Mouse (Mus musculus): ENCODE results near the gene AI661453.

Gene AI661453

GRCm38 (mm10) chr17:47440359-47440890, 4.0 kb downstream of the AI661453 start:
- no peak for DNase-seq (ENCODE audit: low read depth, low spot score)

DNA sequence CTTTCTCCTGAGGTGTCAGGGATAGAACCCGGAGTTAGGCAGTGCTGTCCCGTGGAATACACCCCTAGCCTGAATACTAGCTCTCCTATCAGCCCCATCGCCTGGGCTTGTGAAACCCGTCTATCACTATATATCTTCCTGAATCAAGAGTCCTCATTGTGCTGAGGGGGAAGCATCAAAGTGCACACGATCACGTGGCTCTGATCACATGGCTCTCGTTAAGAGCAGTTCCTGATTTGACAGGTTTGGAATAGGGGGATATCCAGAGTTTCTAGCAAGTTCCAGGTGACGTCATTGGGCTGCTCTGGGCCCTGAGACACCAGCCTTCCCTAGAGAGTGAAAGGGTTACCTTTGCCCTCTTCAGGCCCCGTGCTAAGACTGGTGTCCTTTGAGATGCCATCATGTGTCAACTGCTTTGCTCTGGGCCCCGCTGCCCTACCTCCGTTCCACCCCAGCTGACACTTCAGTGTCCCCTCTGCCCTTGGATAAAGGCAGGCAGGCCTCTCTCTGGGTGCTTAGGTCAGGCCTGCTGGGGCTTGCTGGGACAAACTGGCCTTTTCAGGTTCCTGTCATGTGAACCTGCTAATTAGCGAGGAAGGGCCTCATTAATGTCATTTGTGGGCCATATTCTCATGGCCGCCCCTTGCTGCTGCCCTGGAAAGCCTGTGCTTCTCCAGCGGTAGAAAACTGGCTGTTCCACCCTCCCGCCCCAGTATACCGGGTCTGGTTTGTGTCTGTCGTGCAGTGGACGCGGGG, 5.1 kb downstream of the AI661453 start:
- DNase-seq (ENCODE audit: low read depth, low spot score) = no peak

- DNase-seq (ENCODE audit: low read depth, low spot score) = no peak
These were observed 5.9 kb downstream of the AI661453 start for GRCm38 (mm10) chr17:47442271-47442670.

- no peak for DNase-seq (ENCODE audit: low read depth, low spot score)
These were observed 7.7 kb downstream of the AI661453 start for GRCm38 (mm10) chr17:47444113-47444512.

- no peak for DNase-seq (ENCODE audit: low read depth, low spot score)
These were observed 9.1 kb downstream of the AI661453 start for GRCm38 (mm10) chr17:47445518-47445917.

DNA sequence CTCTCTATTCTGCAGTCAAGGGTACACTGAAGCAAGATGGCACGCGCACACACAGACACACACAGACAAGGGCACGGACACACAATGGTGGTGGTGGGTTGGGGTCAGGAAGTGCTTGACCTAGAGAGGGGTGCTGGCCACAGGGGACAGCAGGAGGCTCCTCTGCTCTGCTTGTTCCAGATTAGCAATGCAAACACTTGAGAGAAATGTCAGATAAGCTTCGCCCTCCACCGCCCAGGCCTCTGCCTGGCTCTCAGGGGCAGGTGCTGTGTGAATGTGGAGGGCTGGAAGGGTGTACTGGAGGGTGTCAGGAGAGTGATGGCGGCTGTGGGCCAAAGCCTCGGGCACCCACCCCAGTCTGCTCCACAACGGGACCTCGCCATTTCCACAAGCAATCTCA, 9.6 kb downstream of the AI661453 start:
- no peak for DNase-seq (ENCODE audit: low read depth, low spot score)

DNA sequence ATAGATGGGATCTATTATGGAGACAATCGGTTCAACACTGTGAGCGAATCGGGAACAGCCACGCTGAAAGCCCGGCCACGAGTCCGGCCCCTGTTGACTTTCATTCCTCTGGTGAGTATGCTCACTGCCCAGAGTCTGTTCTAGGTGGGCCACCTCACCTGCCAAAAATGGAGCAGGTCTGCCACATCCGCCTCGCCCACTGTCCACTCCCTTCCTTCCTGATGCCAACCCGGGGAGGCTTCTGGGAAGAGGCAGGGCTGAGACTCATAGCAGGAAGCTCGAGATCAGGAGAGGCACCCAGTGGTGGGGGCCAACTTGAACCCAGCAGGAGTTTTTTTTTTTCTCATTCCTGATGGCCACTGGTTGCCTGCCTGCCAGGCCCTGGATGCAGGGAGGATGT, 10.1 kb downstream of the AI661453 start:
- DNase-seq (ENCODE audit: low read depth, low spot score) = no peak

- no peak for DNase-seq (ENCODE audit: low read depth, low spot score)
These were observed 12.3 kb downstream of the AI661453 start for GRCm38 (mm10) chr17:47448523-47449372.

DNA sequence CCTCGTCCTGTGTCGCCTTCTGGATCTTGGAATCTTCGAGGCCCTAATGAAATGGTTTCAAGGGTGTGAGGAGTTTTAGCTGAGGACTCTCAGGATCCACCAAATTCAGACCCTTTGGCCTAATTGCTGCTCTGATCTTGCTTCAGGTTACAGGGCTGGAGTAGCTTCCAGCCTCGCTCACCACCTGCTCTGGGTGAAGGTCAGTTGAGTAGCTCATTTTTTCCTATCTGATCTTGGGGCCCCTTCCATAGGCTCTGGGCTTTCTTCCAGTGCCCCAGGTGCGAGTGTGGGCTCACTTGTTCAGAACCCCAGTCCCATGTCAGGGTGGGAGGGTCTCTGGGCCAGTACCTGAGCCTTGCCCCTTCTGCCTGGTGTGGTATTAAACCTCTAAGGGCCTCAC, 13.0 kb downstream of the AI661453 start:
- DNase-seq (ENCODE audit: low read depth, low spot score) = no peak

- no peak for DNase-seq (ENCODE audit: low read depth, low spot score)
These were observed 13.8 kb downstream of the AI661453 start for GRCm38 (mm10) chr17:47450239-47450638.

- no peak for DNase-seq (ENCODE audit: low read depth, low spot score)
These were observed 14.6 kb downstream of the AI661453 start for GRCm38 (mm10) chr17:47450880-47451565.

- no peak for DNase-seq (ENCODE audit: low read depth, low spot score)
These were observed 16.5 kb downstream of the AI661453 start for GRCm38 (mm10) chr17:47452886-47453285.

DNA sequence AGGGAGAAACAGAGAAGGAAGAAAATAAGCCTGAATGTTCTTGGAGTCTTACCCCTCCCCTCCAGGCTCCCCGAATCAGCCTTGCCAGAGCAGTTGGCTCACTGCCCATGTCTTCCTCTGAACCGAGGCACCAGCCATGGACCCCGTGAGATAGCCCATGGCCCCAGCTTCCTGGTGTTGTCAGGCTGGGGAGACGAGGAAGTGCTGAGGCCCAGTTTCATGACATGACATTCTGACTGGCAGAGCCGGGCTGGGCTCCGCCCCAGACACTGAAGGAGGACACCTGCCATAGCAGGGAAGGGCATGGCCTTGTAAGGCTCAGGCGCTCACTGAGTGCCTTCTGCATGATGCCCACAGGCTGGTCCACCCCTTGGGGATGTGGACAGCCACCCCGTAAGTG, 18.3 kb downstream of the AI661453 start:
- DNase-seq (ENCODE audit: low read depth, low spot score) = no peak

DNA sequence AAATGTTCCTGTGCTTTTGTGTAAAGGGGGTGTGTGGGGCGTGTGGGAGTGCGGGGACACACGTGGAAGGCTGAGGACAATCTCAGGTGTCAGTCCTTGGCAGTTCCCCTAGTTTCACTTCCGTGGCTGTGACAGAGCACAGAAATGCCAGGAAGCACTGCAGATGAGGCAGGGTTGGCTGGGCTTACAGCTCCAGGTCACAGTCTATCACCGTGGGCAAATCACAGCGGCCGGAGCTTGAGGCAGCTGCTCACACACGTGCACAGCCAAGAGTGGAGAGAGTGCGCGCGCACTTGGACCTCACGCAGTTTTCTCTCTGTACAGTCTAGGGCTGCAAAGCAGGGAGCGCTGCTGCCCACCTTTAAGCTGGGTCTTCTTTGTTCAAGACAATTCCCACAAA, 21.9 kb downstream of the AI661453 start:
- DNase-seq (ENCODE audit: low read depth, low spot score) = no peak

DNA sequence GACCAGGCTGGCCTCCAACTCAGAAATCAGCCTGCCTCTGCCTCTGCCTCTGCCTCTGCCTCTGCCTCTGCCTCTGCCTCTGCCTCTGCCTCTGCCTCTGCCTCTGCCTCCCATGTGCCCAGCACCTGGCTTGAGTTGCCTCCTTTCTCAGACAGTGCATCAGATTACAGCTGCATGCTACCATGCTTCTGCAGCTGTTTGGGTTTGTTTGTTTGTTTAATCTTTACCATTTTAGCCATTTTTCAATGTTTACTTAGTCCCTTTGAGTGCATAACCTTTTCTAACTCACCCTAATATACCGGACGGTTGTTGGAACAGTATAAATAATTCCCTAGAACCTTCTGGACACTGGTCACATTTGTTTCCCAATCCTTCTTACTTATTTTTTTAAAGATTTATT, 22.5 kb downstream of the AI661453 start:
- DNase-seq (ENCODE audit: low read depth, low spot score) = no peak

DNA sequence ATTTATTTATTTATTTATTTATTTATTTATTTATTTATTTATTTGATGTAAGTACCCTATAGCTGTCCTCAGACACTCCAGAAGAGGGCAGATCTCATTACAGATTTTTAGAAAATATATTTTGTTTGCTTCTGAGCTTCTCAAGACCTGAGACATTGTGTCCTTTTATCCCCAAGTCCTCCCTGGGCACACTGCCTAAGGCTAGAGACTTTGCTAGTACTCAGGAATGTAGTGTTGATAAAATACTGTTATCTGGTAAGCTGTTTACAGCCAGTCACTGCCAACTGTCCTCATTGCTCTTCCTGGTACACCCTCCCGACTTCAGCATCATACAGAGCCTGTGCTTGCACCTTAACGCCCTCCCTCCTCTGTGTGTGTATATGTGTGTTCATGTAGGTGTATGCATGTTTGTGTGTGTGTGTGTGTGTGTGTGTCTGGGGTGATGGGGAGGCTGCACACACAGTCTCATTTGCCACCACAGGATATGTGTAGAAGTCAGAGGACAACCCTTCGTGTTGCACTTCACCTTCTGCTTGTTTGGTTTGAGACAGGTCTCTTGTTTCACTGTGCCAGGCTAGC, 23.0 kb downstream of the AI661453 start:
- DNase-seq (ENCODE audit: low read depth, low spot score) = no peak

- DNase-seq (ENCODE audit: low read depth, low spot score) = no peak
These were observed 25.3 kb downstream of the AI661453 start for GRCm38 (mm10) chr17:47461688-47462087.

- DNase-seq (ENCODE audit: low read depth, low spot score) = no peak
These were observed 25.8 kb downstream of the AI661453 start for GRCm38 (mm10) chr17:47462209-47462608.

DNA sequence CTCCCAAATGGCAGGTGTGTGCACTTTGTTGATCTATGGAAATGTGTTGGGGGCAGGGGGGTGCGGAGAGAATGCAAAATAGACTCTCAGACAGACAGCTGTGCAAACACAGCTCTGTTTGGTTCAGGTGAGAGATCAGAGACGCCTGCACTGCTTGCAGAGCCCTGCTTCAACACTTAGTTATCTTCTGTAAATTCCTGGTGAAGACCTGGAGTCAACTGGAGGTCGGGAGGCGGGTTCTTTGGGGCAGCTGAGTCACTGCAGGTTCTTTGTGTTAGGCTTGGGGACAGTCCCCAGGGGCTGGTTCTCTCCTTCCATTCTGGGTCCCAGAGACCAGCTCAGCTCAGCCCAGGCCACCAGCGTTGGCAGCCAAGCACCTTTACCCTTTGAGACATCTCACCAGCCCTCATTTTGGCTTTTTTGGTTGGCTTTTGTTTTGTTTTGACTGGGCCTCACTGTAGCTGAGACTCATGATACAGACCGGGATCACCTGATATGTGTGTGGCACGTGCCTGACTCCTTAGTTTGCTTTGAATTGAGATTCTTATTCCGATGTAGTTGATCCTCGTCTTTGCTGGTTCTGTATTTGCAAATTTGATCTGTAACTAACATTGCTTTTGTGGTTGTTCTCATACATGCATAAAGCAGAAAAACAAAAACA, 26.4 kb downstream of the AI661453 start:
- no peak for DNase-seq (ENCODE audit: low read depth, low spot score)

DNA sequence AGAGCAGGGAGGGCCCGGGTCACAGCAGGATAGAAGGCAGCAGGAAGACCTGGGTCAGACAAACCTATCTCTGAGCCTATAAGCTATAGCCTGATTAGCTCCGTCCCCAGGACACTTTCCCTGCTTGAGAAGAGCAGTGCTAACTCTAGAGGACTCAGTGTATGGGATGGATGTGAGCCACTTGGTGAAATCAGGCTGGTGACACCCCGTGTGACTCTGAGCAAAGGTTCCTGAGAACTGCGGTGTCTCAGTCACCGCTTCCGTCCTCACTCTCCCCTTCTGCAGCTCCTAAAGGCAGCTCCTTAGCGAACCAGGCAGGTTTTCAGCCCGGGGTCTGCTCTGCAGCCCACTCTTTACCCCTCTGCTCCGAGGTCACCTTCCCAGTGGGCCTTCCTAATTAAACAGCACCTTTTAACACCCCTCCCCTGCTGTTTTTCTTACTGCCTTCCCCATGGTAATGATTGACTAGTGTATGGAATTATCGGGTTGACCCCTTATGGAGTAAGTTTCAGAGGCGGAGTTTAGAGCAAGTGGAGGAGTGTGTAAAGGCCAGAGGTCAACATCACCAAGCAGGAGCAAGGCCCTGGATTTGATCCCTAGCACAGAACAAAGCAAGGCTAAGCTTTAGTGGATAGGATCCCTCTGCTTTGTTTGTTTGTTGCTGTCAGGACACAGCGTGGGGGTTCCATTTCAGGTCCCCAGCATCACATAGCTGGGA, 28.0 kb downstream of the AI661453 start:
- DNase-seq (ENCODE audit: low read depth, low spot score) = no peak

GRCm38 (mm10) chr17:47465016-47465415, 28.6 kb downstream of the AI661453 start:
- DNase-seq (ENCODE audit: low read depth, low spot score) = no peak
